Mouse (Mus musculus): Measurements from ENCODE around the gene St7l. TPM values are rescaled to one million over a fixed set of nuclear protein-coding genes. Genes with fewer than 3 reads are reported as not detected.
A peak's percentile ranks its signal among the peaks of the same experiment; 100 is the strongest.

Gene St7l
- polyA plus RNA-seq, 1 experiment from 2014 or later: 38.9 TPM

DNA sequence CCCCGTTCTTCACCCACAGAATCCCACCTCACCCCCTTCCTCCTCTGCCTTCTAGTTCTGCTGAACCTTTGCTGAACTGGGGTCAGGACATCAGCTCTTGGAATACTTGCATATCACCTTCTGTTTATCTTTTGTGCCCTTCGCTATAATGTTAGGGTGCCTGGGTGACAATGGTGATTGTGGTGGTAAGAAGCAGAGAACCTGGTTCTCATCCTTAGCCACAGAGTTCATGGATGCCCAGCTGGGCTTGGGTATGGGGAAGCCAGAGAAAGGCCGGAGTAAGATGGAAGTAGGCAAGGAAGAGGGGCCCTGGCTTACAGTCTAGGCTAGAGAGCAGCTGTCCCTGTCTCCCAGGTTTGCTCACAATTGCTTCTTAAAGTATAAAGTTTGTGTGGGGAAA lies 90.3 kb downstream of the St7l start:
- ATAC-seq (replicated peaks; ENCODE audit: low FRiP score): no peak
- no peak overlapping the region for H3K9ac ChIP-seq
- 100% methylated on average over 3 of the region's 3 CpGs for WGBS
- H3K9me3 ChIP-seq (replicated peaks): no peaks in the 10 kb centered on the region
- H3K4me3 ChIP-seq (replicated peaks): no peak overlapping the region
- no peak overlapping the region for H3K27ac ChIP-seq
- peaks cover 45% of the 10 kb centered on the region for H3K36me3 ChIP-seq
- H3K4me2 ChIP-seq: no peak overlapping the region
- H3K4me1 ChIP-seq: no peaks in the 10 kb centered on the region
- peaks cover 19% of the 10 kb centered on the region for H3K27me3 ChIP-seq

DNA sequence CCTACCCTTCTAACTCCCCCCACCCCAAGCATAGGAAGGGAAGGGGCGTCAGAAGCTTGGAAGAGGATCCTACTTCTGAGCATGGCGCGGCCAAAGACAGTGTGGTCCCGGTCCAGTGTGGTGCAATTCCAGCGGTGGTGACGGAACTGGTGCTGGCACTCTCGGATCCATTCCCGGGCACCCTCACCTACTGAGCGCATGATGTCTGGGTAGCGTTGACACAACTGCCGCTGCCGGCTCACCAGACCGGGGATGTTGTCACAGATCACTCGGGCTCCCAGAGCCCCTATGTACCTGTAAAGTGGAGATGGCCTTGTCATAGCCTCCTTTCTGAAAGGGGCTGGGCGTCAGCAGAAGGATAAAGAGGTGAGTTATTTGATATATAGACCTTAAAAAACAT lies 90.7 kb downstream of the St7l start:
- Histone ChIP-seq H3K9me3 (replicated peaks) (no peaks in the 10 kb centered on the region), H3K27me3 (peaks cover 23% of the 10 kb centered on the region), H3K4me2 (no peak overlapping the region), H3K27ac (no peak overlapping the region), H3K36me3 (peaks cover 44% of the 10 kb centered on the region), H3K9ac (no peak overlapping the region), H3K4me1 (no peaks in the 10 kb centered on the region), H3K4me3 (replicated peaks) (no peak overlapping the region)
- WGBS: 96% methylated on average over 15 of the region's 15 CpGs
- ATAC-seq (replicated peaks; ENCODE audit: low FRiP score): no peak

DNA sequence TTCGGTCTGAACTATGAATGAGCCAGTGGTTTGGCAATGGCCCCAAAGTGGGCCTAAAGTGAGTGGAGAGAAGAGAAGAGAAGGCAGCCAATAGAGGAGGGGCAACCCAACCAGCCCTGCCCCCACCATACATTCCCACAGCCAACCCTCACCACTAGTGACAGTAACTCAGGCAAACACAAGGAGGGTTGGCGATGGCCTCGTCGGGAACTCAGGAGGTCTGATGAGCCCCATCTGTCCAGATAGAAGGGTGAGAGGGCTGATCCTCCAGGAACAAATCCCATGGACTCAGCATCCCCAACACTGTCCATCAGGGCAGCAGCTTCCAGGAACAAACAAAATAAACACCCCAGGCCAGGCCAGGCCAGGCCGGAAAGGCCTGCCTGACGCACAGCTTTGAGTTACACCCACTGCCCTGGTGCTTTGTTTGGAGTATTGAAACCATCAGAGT lies 92.4 kb downstream of the St7l start:
- H3K27me3 ChIP-seq: peaks cover 39% of the 10 kb centered on the region
- H3K36me3 ChIP-seq: peaks cover 32% of the 10 kb centered on the region
- no peak overlapping the region for H3K9ac ChIP-seq
- H3K9me3 ChIP-seq (replicated peaks): no peaks in the 10 kb centered on the region
- 65% methylated on average over 6 of the region's 6 CpGs for WGBS
- H3K27ac ChIP-seq: no peak overlapping the region
- no peak overlapping the region for H3K4me3 ChIP-seq (replicated peaks)
- peak; percentile 38; the same call in 1 of the 2 replicates for ATAC-seq (replicated peaks; ENCODE audit: low FRiP score)
- H3K4me1 ChIP-seq: peaks cover 7% of the 10 kb centered on the region
- no peak overlapping the region for H3K4me2 ChIP-seq

DNA sequence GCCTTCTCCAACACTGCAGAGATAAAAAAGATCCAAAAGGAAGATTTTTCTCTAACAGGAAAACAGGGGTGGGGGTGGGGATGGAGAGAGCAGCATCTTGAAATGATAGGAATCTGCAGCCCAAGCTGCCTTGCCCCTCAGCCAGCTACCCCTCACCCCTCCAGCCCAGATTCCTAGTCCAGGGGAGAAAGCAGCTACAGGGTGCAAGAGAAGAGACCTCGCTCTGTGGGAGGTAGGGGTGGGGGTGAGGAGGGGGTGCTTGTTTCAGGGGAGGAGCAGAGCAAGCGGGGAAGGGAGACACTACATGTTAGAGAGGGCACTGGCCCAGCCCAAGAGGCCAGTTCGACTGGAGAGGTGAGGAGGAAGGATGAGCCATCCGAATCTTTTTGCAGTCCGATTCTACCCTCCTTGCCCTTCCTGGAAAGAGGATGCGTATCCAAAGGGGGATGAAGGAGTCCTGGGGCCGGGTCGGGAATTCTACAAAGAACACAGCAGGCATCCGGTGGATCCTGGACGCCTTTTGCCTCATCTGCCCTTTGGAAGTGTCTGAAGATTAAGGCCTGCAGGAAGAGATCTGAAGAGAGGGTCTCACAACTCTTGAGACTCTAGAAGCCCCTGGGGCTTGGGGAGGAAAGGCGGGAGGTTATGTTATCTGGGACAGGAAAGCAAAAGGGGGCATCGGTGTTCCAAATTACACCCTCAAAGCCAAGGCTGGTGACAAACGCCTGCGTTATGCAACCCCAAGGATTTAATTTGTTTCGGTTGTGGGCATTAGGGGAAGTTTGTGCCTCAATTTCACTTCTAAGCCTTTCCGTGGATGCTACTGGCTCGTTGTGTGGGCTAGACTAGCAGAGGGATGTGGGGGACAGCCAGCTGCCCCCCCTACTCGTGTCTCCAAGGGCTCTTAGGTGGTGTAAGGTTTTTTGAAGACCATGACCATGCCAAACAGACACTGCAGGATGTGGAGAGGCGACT lies 96.5 kb downstream of the St7l start:
- Histone ChIP-seq H3K36me3 (peaks cover under 1% of the 10 kb centered on the region; the same call in 1 of the 2 replicates), H3K4me2 (no peak overlapping the region), H3K4me3 (replicated peaks) (peak overlapping the region; percentile 51; the same call in 1 of the 2 replicates), H3K9me3 (replicated peaks) (no peaks in the 10 kb centered on the region), H3K27ac (no peak overlapping the region), H3K27me3 (peaks cover 79% of the 10 kb centered on the region), H3K9ac (no peak overlapping the region), H3K4me1 (peaks cover 37% of the 10 kb centered on the region)
- WGBS: 14% methylated on average over 19 of the region's 19 CpGs
- no peak for ATAC-seq (replicated peaks; ENCODE audit: low FRiP score)

DNA sequence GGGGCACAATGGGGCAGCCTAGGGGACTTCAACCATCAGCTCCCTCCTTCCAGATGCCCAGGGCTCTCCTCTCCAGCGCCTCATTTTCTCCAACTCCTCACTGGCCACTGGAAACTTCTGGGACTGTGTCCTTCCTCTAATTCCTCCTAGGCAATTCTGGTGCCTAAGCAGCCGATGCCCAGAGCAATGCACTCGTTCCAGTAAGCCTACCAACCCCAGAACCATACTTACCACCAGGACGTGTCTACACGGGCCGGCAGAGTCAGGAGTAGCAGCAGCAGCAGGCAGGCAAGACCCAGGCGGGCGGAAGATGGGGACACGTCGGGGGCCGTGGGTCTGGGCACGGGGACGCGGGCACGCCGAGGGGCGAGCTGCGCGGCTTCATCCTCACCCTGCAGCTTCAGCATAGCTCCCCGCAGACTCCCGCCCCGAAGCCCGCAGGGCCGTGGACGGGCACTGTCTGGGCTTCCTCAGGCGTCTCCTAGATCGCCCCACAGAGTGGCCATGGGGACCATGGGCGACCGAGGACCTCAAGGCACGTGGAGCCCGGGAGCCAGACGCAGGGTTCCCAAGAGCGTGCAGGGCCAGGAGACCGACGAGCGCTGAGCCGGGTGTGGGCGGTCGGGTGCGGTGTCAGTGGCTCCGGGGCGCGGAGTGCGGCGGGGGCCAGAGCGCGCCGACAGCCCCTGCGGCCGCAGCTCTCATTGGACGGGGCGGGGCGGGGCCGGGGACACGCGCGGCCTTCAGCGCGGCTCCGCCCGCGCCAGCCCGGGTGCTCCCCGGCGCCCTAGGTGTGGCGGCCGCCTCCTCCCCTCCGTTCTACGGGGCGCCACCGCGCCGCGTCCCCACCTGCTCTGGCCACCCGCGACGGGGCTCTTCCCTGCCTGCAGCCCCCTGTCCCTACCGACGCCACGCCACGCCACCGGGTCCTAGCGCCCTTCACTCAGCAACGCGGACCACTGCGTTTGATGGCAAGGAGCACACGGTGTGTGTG lies 97.6 kb downstream of the St7l start, which contains the start of gene Wnt2b:
TSS of gene Wnt2b (minus strand) at position 856 of the 994 bp plus-strand sequence.
- Histone ChIP-seq H3K9ac (peak within 1 kb of the TSS; percentile 33; the same call in 1 of the 2 replicates), H3K27me3 (peaks cover 89% of the 10 kb centered on the region), H3K4me1 (peaks cover 37% of the 10 kb centered on the region), H3K27ac (no peak within 1 kb of the TSS), H3K36me3 (no peaks in the 10 kb centered on the region), H3K4me3 (replicated peaks) (peak within 1 kb of the TSS; percentile 51), H3K9me3 (replicated peaks) (no peaks in the 10 kb centered on the region), H3K4me2 (peak within 1 kb of the TSS; percentile 83)
- ATAC-seq (replicated peaks; ENCODE audit: low FRiP score): peak; percentile 67
- 2% methylated on average over 85 of the region's 87 CpGs for WGBS

DNA sequence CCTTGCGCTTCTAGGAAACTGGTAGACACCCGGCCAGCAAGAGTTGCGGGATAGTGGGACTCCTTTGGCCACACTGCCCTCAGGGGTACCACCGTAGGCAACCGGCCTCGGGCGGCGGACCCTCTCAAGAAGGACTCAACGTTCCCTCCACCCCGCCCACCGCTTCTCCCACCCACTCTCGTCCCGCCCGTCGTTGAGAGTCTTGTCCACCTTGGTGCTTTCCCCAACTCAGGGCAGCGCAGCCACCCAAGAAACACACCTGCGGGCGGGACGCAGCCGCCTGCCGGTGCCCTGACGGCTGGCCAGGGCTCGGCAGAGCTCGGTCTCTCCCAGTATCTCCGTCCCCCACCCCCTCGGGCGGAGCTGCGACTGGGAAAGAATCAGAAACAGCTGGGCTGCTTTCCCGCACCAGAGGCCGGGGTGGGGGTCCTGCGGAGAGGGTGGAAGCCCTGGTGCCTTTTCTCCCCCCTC lies 98.4 kb downstream of the St7l start:
- Histone ChIP-seq H3K4me1 (peaks cover 37% of the 10 kb centered on the region), H3K9ac (no peak overlapping the region), H3K27ac (no peak overlapping the region), H3K27me3 (peaks cover 93% of the 10 kb centered on the region), H3K36me3 (no peaks in the 10 kb centered on the region), H3K9me3 (replicated peaks) (no peaks in the 10 kb centered on the region), H3K4me3 (replicated peaks) (peak overlapping the region; percentile 51), H3K4me2 (peak overlapping the region; percentile 83)
- peak; percentile 27; the same call in 1 of the 2 replicates for ATAC-seq (replicated peaks; ENCODE audit: low FRiP score)
- under 1% methylated on average over 31 of the region's 31 CpGs for WGBS

DNA sequence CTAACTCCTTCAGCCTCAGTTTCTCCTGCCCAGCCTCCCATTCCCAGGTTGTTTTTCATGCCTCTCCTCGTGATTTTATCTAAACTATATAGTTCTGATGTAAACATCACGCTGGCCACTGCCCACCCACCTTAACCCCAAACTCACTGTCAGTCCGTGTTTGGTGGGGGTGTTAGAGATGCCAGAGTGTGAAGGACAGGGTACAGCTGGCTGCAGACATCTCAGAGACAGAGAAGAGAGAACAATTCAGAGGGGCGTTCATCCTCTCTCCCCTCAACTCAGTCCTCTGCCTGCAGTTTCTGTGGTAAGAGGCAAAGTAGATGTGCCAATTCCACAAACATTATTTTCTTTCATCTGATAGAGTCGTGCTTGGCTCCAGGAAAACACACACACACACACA lies 99.1 kb downstream of the St7l start:
- Histone ChIP-seq H3K4me2 (peak overlapping the region; percentile 83), H3K27me3 (peaks cover 87% of the 10 kb centered on the region), H3K27ac (no peak overlapping the region), H3K4me1 (peaks cover 42% of the 10 kb centered on the region), H3K36me3 (no peaks in the 10 kb centered on the region), H3K9ac (no peak overlapping the region), H3K9me3 (replicated peaks) (no peaks in the 10 kb centered on the region), H3K4me3 (replicated peaks) (no peak overlapping the region; the same call in 1 of the 2 replicates)
- 8% methylated on average over 5 of the region's 5 CpGs for WGBS
- no peak for ATAC-seq (replicated peaks; ENCODE audit: low FRiP score)

DNA sequence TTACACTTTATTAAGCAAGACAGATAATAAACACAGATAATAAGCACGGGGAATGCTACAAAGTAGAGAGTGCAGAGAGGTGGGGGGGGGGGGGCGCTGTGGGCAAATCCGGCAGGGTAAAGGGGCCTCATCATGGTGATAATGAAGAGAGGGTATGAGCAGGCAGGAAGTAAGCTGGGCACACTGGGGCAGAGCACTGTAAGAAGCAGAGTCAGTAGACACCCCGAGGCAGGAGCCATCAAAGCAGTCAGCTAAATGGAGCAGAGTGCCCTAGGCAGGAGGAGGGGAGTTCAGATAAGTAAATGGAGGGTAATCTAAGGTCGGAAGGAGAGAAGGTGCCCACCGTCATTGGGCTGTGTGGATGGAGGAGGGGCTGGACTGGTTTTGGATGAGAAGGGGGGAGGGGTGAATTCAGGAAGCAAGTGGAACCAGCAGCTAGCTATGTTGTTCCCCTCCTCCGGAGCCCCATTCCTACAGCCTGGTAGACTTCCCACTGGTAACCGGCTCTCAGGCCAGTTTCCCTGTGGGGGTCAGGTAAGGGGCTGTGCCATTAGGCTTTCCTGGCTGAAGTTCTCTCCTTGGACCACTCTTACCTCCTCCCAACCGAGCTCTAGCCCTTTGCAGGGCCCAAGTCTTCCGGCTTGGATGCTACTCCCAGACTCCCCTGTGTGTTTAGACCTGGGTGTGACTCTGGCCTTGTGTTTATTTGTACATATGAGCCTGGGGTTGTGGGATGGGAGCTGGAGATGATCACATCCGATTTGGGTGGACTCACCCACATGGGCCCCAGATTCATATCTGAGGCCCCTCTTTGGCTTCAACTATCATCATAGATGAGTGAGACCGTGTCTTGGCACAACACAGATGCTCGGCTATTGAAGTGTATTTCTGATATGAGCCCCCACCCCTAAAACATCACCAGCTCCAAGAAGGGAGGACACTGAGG lies 99.8 kb downstream of the St7l start:
- ATAC-seq (replicated peaks; ENCODE audit: low FRiP score): no peak
- no peak overlapping the region for H3K27ac ChIP-seq

DNA sequence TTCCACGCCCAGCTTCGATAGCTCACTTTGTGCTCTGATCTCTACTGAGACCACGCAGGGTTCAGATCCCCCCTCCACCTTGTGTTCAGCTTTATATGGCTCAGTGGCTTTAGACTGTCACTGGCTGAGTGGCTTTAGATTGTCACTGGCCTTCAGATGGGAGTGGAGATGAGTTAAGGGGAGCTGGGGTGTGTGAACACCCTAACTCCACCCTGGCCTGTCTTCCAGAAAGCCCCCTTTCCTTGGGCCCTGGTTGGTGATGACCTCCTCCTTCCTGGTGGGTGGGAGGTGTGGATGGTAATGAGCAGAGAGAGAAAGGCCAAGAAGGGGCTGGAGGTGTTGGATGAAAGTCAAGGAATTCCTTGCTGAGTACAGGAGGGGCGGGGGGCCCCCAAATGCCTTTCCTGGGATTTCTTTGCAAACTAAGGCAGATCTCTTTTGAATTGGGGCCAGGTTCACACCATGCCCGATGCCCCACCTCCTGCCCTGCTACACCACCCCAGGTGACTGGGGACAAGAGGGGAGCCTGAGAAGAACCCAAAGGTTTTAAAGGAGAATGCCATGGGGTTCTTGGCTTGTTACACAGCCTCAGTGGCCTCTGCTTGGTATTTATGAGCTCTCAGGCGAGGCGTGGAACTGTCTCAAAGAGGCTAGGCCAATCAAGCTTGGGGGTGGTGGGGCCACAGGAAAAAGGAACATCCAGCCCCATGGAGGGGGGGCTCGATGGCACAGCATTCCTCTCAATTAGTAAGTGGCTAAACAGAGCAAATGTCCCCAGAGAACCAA lies 101.5 kb downstream of the St7l start:
- 61% methylated on average over 8 of the region's 8 CpGs for WGBS
- Histone ChIP-seq H3K4me3 (replicated peaks) (no peak overlapping the region), H3K27ac (no peak overlapping the region), H3K4me2 (no peak overlapping the region), H3K4me1 (peaks cover 51% of the 10 kb centered on the region), H3K36me3 (no peaks in the 10 kb centered on the region), H3K9me3 (replicated peaks) (no peaks in the 10 kb centered on the region), H3K27me3 (peaks cover 67% of the 10 kb centered on the region), H3K9ac (no peak overlapping the region)
- ATAC-seq (replicated peaks; ENCODE audit: low FRiP score): no peak

More for the DNA sequence above, 99.8 kb downstream of the St7l start:
- WGBS: 25% methylated on average over 13 of the region's 13 CpGs
- peaks cover 80% of the 10 kb centered on the region for H3K27me3 ChIP-seq
- no peak overlapping the region for H3K9ac ChIP-seq
- peaks cover 48% of the 10 kb centered on the region for H3K4me1 ChIP-seq
- H3K4me3 ChIP-seq (replicated peaks): no peak overlapping the region
- H3K4me2 ChIP-seq: no peak overlapping the region
- H3K9me3 ChIP-seq (replicated peaks): no peaks in the 10 kb centered on the region
- H3K36me3 ChIP-seq: no peaks in the 10 kb centered on the region

DNA sequence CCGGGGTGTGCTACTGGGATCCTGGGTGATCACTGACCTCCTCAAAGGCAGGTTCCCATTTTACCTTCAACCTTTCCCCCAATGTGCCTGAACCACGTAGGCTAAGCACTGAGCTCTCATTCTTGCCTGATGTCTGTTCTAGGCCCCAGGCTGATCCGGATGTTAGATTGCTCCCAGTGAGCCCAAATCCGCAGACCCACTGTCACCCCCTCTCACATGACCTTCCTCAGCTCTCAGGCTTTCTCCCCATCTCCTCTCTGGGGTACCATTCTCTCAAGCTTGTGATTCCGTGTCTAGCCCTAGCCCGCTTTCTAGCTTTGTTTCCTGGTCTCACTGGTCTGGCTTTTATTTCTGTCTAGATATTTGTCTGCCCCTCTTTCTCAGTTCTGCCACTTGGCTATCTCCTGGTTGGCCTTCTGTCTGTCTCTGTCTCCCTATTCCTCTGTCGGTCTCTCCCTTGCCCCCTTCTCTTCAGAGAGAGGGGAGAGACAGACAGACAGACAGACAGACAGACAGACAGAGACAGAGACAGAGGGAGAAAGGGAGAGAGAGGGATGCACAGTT lies 102.3 kb downstream of the St7l start:
- H3K27ac ChIP-seq: no peak overlapping the region
- no peak overlapping the region for H3K4me2 ChIP-seq
- peaks cover 45% of the 10 kb centered on the region for H3K4me1 ChIP-seq
- no peak for ATAC-seq (replicated peaks; ENCODE audit: low FRiP score)
- no peaks in the 10 kb centered on the region for H3K9me3 ChIP-seq (replicated peaks)
- H3K4me3 ChIP-seq (replicated peaks): no peak overlapping the region
- no peaks in the 10 kb centered on the region for H3K36me3 ChIP-seq
- WGBS: 75% methylated on average over 7 of the region's 7 CpGs
- no peak overlapping the region for H3K9ac ChIP-seq
- H3K27me3 ChIP-seq: peaks cover 59% of the 10 kb centered on the region
